Mouse (Mus musculus) limb, embryonic 13.5 days (tissue): ENCODE results near the gene Ppp1r12b. TPM values are rescaled to one million over a fixed set of nuclear protein-coding genes. Genes with fewer than 3 reads are reported as not detected.
A peak's percentile ranks its signal among the peaks of the same experiment; 100 is the strongest.

Experiments
- ATAC-seq: fragments of 200-750 bp; cut with Nextera tagmentation; 2 replicates; pipeline ENCODE4 v1.8.0; 2017; ENCODE audit warnings: low read depth, moderate number of reproducible peaks, moderate TSS enrichment; ENCODE audit not compliant: low FRiP score
- H3K27ac ChIP-seq: fragments of 300-500 bp; sonication (generic); 2 replicates; pipeline ENCODE4 v1.5.1; 2015; ENCODE audit warnings: inconsistent platforms, mild to moderate bottlenecking, moderate library complexity
- H3K27me3 ChIP-seq: fragments of 300-500 bp; sonication (generic); 2 replicates; pipeline ENCODE4 v1.6.1; 2015; ENCODE audit warnings: mild to moderate bottlenecking, inconsistent platforms
- H3K36me3 ChIP-seq: fragments of 300-500 bp; sonication (generic); 2 replicates; pipeline ENCODE4 v1.6.1; 2015; ENCODE audit warnings: inconsistent platforms, mild to moderate bottlenecking, moderate library complexity
- H3K4me1 ChIP-seq: fragments of 300-500 bp; sonication (generic); 2 replicates; pipeline ENCODE4 v1.6.1; 2015; ENCODE audit warnings: inconsistent platforms
- H3K4me2 ChIP-seq: fragments of 300-500 bp; sonication (generic); replicated peaks from 2 replicates; pipeline ENCODE4 v1.6.1; 2015; ENCODE audit warnings: inconsistent platforms, mild to moderate bottlenecking, moderate library complexity
- H3K4me3 ChIP-seq: fragments of 300-500 bp; sonication (generic); 2 replicates; pipeline ENCODE4 v1.5.1; 2015; ENCODE audit warnings: moderate library complexity, mild to moderate bottlenecking, inconsistent platforms
- H3K9ac ChIP-seq: fragments of 300-500 bp; sonication (generic); 2 replicates; pipeline ENCODE4 v1.6.1; 2015; ENCODE audit warnings: mild to moderate bottlenecking, inconsistent platforms
- H3K9me3 ChIP-seq: fragments of 300-500 bp; sonication (generic); 2 replicates; pipeline ENCODE4 v1.6.1; 2016; ENCODE audit warnings: inconsistent platforms
- WGBS: fragments of 180-500 bp; shearing (Covaris S2); methylation state at CpG from one replicate; pipeline ENCODE4 v1.1.7; 2015; 5-methylcytosine and 5-hydroxymethylcytosine counted together
- polyA plus RNA-seq: library from polyadenylated mRNA; unstranded; fragments of >200 nt; fragmentation: Nextera tagmentation; extraction: Ambion mirVana; gene quantifications from 2 replicates; pipeline ENCODE4 v1.2.1, GENCODE M21; 2015

The Ppp1r12b gene
- polyA plus RNA-seq, 1 experiment from 2014 or later, result 7.1 TPM

DNA sequence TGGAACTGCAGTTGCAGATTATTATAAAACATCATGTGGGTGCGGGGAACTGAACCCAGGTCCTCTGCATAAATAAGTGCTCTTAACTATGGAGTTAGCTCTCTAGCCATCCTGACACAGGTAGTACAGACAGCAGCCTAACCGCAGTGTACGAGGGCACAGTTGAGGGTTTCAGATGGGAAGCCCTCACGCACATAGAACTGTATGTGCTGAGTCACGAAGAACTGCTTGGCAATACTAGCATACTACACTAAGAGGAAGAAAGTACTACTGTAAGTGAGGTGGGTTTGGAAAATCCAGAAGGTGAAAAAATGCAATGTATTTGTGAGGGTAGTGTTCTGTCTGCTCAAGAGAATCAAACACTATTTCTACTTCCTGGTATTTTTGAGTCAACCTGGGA is 185.4 kb downstream of the Ppp1r12b start:
- no peak overlapping the region for H3K27ac ChIP-seq
- WGBS, result 95% methylated on average over 5 of the region's 5 CpGs
- H3K4me2 ChIP-seq, result no peak overlapping the region
- H3K4me3 ChIP-seq, result no peak overlapping the region
- peaks cover 26% of the 10 kb centered on the region for H3K36me3 ChIP-seq
- no peak for ATAC-seq
- no peak overlapping the region for H3K9ac ChIP-seq
- no peaks in the 10 kb centered on the region for H3K27me3 ChIP-seq
- H3K4me1 ChIP-seq, result peaks cover 27% of the 10 kb centered on the region
- no peaks in the 10 kb centered on the region for H3K9me3 ChIP-seq

DNA sequence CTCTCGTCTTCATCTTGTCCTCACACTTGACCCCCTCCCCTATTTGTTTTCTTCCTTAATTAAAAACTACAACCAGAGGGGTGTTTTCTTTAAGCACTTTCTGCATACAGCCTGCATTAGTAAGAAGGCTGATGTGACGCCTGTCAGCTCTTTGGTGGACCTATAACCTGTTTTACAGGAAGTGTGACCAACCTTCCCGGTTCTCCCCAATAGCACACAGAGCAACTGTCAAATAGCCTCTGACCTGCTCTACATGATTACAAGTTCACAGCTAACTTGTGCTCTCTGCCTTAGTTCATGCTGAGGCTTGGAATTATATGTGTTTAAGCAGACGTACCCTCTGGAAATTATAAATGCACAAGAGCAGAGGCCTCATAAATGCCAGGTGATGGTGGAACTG is 189.3 kb downstream of the Ppp1r12b start:
- no peaks in the 10 kb centered on the region for H3K9me3 ChIP-seq
- no peak for ATAC-seq
- H3K4me2 ChIP-seq, result no peak overlapping the region
- no peak overlapping the region for H3K4me3 ChIP-seq
- H3K27ac ChIP-seq, result no peak overlapping the region
- no peaks in the 10 kb centered on the region for H3K27me3 ChIP-seq
- H3K9ac ChIP-seq, result no peak overlapping the region
- H3K4me1 ChIP-seq, result peaks cover 17% of the 10 kb centered on the region
- peaks cover 22% of the 10 kb centered on the region for H3K36me3 ChIP-seq
- 69% methylated on average over 4 of the region's 4 CpGs for WGBS

GRCm38 (mm10) chr1:134764831-134765458 is 190.8 kb downstream of the Ppp1r12b start:
- Histone ChIP-seq H3K4me1 (peaks cover 14% of the 10 kb centered on the region), H3K27me3 (no peaks in the 10 kb centered on the region), H3K9ac (no peak overlapping the region), H3K9me3 (no peaks in the 10 kb centered on the region), H3K4me2 (no peak overlapping the region), H3K27ac (no peak overlapping the region), H3K36me3 (peaks cover 23% of the 10 kb centered on the region), H3K4me3 (no peak overlapping the region)
- no peak for ATAC-seq
- WGBS, result 56% methylated on average over 7 of the region's 7 CpGs

DNA sequence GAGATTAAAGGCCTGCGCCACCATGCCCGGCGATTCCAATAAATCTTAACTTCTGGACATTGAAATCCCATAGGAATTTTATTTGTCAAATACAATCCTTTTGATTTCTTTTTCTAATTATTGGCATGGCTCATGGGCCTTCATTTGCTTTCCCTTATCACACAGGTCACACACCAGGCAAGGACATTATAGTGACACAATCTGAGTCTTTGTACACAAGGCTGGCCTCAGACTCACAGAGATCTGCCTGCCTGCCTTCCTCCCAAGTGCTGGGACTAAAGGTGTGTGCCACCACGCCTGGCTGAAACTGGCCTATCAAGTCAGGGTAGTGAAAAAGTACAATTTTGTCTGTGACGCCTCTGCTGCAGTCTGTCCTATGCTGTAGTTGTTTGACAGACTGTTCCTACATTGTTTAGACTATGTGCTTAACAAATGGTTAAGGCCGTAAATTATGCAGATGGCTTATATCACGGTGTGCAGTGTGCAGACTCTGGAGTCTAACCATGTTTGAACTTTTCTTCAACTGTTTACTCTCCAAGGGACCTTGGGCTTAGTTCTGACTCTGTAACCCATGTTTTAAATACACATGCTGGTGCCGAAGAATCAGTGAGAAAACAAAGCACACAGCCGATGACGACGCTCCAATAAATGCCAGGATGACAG is 191.8 kb downstream of the Ppp1r12b start:
- no peaks in the 10 kb centered on the region for H3K27me3 ChIP-seq
- H3K4me1 ChIP-seq, result peaks cover 14% of the 10 kb centered on the region
- H3K9me3 ChIP-seq, result no peaks in the 10 kb centered on the region
- no peak for ATAC-seq
- H3K4me3 ChIP-seq, result no peak overlapping the region
- H3K36me3 ChIP-seq, result peaks cover 32% of the 10 kb centered on the region
- WGBS, result 68% methylated on average over 11 of the region's 11 CpGs
- H3K9ac ChIP-seq, result no peak overlapping the region
- H3K4me2 ChIP-seq, result no peak overlapping the region
- H3K27ac ChIP-seq, result no peak overlapping the region

DNA sequence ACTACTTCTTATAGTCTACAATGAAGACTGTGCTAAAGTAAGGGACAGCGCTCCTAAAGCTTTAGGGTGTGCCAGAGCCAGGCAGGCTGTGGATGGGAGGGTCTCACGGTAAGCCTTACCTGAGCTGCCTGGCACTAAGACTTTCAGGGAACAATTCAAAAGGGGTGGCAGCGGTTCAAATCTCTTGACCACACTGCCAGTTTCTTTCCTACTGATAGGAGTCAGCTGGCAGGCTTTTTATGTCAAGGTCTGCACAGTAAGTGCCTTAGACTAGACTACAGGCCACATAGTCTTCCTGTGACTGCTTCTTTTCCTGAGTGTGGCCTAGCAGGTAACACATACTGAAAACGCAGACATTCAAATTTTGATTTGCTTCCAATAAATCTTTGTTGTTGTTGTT is 192.5 kb downstream of the Ppp1r12b start:
- Histone ChIP-seq H3K36me3 (peaks cover 27% of the 10 kb centered on the region), H3K27ac (no peak overlapping the region), H3K4me2 (no peak overlapping the region), H3K4me1 (peaks cover 14% of the 10 kb centered on the region), H3K9ac (no peak overlapping the region), H3K9me3 (no peaks in the 10 kb centered on the region), H3K4me3 (no peak overlapping the region), H3K27me3 (no peaks in the 10 kb centered on the region)
- WGBS, result 90% methylated on average over 4 of the region's 4 CpGs
- no peak for ATAC-seq

DNA sequence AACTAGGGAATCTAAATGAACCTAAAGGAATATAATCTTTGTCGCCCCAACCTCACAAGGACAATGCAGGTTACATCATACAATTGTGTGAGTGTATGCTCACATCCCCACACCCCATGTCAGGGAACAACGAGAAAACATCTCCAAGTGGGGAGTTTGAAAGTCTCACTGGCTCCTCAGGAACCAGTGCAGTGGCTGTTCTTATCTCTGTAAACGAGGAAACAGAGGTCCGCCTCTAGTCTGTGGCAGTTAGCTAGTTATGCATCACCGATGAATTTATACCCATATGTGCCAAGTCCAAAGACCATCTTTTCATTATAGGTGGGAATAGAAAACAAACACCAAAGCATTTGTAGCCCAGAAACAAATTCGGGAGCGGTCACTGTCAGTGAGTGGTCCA is 194.2 kb downstream of the Ppp1r12b start:
- H3K9me3 ChIP-seq, result no peaks in the 10 kb centered on the region
- no peak overlapping the region for H3K4me2 ChIP-seq
- H3K9ac ChIP-seq, result no peak overlapping the region
- no peaks in the 10 kb centered on the region for H3K27me3 ChIP-seq
- 91% methylated on average over 7 of the region's 7 CpGs for WGBS
- ATAC-seq, result no peak
- no peak overlapping the region for H3K27ac ChIP-seq
- no peak overlapping the region for H3K4me3 ChIP-seq
- H3K4me1 ChIP-seq, result peaks cover 9% of the 10 kb centered on the region
- H3K36me3 ChIP-seq, result peaks cover 28% of the 10 kb centered on the region

DNA sequence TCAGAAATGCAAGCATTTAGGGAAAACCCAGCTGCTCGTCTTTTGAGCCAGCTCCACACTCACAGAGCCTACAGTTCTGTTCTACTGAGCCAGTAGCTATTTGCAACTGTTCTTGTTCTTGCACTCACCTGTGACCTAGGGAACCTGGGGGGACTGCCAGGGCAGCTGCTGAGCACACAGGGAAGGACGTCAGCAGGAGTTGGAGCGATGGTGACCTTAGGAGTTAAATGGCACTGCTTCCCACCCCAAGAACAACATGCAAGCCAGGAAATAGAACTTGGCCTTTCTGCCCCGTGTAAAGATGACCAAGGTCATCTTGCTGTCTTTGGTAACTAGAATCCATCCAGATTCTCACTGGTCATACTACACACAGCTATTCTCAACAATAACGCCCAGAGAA is 195.1 kb downstream of the Ppp1r12b start:
- Histone ChIP-seq H3K9me3 (no peaks in the 10 kb centered on the region), H3K9ac (no peak overlapping the region), H3K36me3 (peaks cover 25% of the 10 kb centered on the region), H3K4me3 (no peak overlapping the region), H3K4me2 (no peak overlapping the region), H3K27ac (no peak overlapping the region), H3K27me3 (no peaks in the 10 kb centered on the region), H3K4me1 (peaks cover 17% of the 10 kb centered on the region)
- no peak for ATAC-seq
- WGBS, result 80% methylated on average over 5 of the region's 5 CpGs

DNA sequence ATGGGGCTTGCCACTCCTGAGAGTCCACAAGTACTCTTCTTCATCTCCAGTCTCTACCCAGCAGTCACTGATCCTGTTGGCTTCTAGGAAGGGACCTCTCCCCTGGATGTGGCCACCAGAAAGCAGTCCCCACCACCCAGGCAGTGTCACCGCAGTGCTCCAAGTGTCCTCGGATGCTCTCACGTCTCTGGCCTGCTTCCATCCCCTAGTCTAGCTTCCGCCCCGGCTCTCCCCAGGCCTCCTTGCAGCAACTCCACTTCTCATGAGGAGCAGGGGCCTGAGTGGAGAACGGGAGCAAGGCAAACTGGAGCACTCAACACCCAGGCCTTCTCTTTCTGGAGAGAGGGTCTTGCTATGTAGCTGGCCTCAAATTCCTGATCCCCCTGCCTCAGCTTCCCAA is 196.6 kb downstream of the Ppp1r12b start:
- WGBS, result 83% methylated on average over 6 of the region's 6 CpGs
- Histone ChIP-seq H3K27ac (no peak overlapping the region), H3K27me3 (no peaks in the 10 kb centered on the region), H3K9ac (no peak overlapping the region), H3K36me3 (peaks cover 23% of the 10 kb centered on the region), H3K4me2 (no peak overlapping the region), H3K9me3 (no peaks in the 10 kb centered on the region), H3K4me3 (no peak overlapping the region), H3K4me1 (peaks cover 26% of the 10 kb centered on the region)
- no peak for ATAC-seq

DNA sequence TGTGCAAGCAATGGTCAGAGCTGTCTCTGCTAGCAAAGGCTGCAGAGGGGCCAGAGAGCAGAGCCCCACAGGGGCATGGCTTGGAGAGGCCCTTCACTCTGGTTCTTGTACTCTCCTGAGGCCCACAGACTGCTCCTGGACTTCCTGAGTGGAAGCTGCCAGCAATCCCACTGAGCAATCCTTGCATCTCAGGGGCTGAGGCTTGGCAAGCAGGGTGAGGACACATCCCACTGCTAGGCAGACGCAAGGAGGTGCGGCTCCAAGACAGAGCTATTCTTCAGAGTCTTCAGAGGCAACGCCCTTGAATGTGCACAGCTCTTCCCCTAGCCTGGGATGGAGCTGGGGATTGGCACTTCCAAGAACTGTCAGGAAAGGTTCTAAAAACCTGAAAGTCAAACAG is 198.5 kb downstream of the Ppp1r12b start:
- no peak for ATAC-seq
- H3K4me1 ChIP-seq, result peaks cover 42% of the 10 kb centered on the region
- no peak overlapping the region for H3K4me2 ChIP-seq
- WGBS, result 88% methylated on average over 3 of the region's 3 CpGs
- no peak overlapping the region for H3K9ac ChIP-seq
- H3K27ac ChIP-seq, result no peak overlapping the region
- H3K36me3 ChIP-seq, result peaks cover 23% of the 10 kb centered on the region
- no peak overlapping the region for H3K4me3 ChIP-seq
- no peaks in the 10 kb centered on the region for H3K27me3 ChIP-seq
- H3K9me3 ChIP-seq, result no peaks in the 10 kb centered on the region

- H3K27ac ChIP-seq, result peak overlapping the region; percentile 28; the same call in 1 of the 2 replicates
Measured at GRCm38 (mm10) chr1:134756190-134756873, 199.4 kb downstream of the Ppp1r12b start.

GRCm38 (mm10) chr1:134755548-134756189 is 200.1 kb downstream of the Ppp1r12b start:
- no peak overlapping the region for H3K4me2 ChIP-seq
- H3K4me3 ChIP-seq, result no peak overlapping the region
- peaks cover 23% of the 10 kb centered on the region for H3K36me3 ChIP-seq
- no peak overlapping the region for H3K9ac ChIP-seq
- peaks cover 53% of the 10 kb centered on the region for H3K4me1 ChIP-seq
- H3K9me3 ChIP-seq, result no peaks in the 10 kb centered on the region
- no peaks in the 10 kb centered on the region for H3K27me3 ChIP-seq
- WGBS, result 68% methylated on average over 13 of the region's 13 CpGs
- no peak overlapping the region for H3K27ac ChIP-seq
- ATAC-seq, result no peak

More at GRCm38 (mm10) chr1:134756190-134756873, 199.4 kb downstream of the Ppp1r12b start:
- peaks cover 50% of the 10 kb centered on the region for H3K4me1 ChIP-seq
- WGBS, result 69% methylated on average over 10 of the region's 10 CpGs
- H3K4me3 ChIP-seq, result no peak overlapping the region
- peaks cover 23% of the 10 kb centered on the region for H3K36me3 ChIP-seq
- H3K9ac ChIP-seq, result no peak overlapping the region
- H3K9me3 ChIP-seq, result no peaks in the 10 kb centered on the region
- H3K27me3 ChIP-seq, result no peaks in the 10 kb centered on the region
- no peak overlapping the region for H3K4me2 ChIP-seq
- ATAC-seq, result no peak

DNA sequence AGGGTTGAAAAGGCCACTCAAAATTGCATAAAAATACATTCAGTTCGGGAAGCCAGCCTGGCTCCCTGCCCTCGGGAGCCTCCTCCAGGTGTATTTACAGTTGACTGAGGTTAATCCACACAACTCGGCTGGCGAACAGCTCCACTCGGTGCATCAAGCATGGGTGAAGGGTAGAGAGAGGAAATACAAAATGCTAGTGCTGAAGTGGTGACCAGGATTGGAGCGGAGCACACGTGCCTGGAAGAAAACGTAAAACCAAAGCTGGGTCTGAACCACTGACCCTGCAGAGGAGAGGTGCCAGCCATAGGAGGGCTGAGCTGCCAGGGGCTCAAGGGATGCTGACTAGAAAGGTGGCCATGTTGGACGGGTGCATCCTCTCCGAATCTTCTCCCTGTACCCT is 200.9 kb downstream of the Ppp1r12b start:
- Histone ChIP-seq H3K27me3 (no peaks in the 10 kb centered on the region), H3K4me2 (no peak overlapping the region), H3K4me1 (peaks cover 62% of the 10 kb centered on the region), H3K4me3 (no peak overlapping the region), H3K9me3 (no peaks in the 10 kb centered on the region), H3K36me3 (peaks cover 15% of the 10 kb centered on the region), H3K9ac (no peak overlapping the region), H3K27ac (no peak overlapping the region; the same call in 1 of the 2 replicates)
- 75% methylated on average over 10 of the region's 10 CpGs for WGBS
- no peak for ATAC-seq
